Mouse (Mus musculus) layer of hippocampus, adult 2 months (tissue): Measurements from ENCODE around the gene Ahcyl1. TPM values are rescaled to one million over a fixed set of nuclear protein-coding genes. Genes with fewer than 3 reads are reported as not detected.
A peak's percentile ranks its signal among the peaks of the same experiment; 100 is the strongest.

Experiments used
- DNase-seq, 2 experiments: peaks; one replicate each; pipeline ENCODE4 v3.0.0; 2022; ENCODE audit warnings: low spot score in 2 of 2
- H3K27ac ChIP-seq: fragments of 200-600 bp; 2 replicates; pipeline ENCODE4 v1.8.1; 2022
- H3K4me3 ChIP-seq: fragments of 200-600 bp; 2 replicates; pipeline ENCODE4 v1.8.1; 2022; ENCODE audit warnings: mild to moderate bottlenecking
- CTCF ChIP-seq: fragments of 200-600 bp; conservative IDR thresholded peaks from 2 replicates; pipeline ENCODE4 v1.8.1; 2022; ENCODE audit warnings: antibody characterized with exemption, mild to moderate bottlenecking, moderate library complexity
- total RNA-seq, 2 experiments: library from RNA; stranded (reverse); gene quantifications; 2 replicates each; pipeline ENCODE4 v1.2.3; 2021

Gene Ahcyl1
- total RNA-seq, 2 experiments from 2014 or later = 338 to 346 TPM

GRCm38 (mm10) chr3:107695219-107695947, 977 bp downstream of the Ahcyl1 start:
- DNase-seq = no peak
- TF ChIP-seq CTCF = no peak
- H3K4me3 ChIP-seq = peak overlapping the region; percentile 93
- H3K27ac ChIP-seq = peak overlapping the region; percentile 98

DNA sequence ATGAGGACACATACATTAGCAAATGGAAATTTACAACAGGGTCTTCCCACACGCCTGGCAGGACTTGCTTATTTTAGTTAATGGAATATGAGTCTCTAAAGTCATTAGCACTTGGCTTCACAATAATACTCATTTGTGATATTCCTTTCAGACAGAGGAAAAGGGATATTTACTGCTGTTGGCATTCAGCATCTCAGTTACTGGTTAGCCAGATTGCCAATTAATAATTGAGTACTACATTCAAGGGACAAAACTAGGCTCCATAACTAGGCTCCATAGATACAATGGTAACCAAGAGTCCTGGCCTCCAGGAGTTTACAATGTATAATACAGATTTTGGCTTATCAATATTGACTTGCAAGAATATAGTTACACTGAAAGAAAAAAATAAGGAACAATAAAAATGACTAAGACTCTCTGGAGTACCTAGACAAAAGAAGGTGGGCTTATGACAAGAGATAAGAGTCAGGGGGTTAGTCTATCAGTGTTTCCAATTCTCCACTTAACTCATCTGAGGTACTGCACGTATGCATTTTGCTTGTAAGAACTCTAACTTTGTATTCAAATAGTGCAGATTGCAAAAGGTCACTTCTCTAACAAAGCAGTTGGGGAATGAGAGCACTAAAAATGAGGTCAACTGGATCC, 2.0 kb downstream of the Ahcyl1 start:
- Histone ChIP-seq H3K4me3 (peak overlapping the region; percentile 93), H3K27ac (peak overlapping the region; percentile 98)
- no peak for TF ChIP-seq CTCF
- DNase-seq = no peak

DNA sequence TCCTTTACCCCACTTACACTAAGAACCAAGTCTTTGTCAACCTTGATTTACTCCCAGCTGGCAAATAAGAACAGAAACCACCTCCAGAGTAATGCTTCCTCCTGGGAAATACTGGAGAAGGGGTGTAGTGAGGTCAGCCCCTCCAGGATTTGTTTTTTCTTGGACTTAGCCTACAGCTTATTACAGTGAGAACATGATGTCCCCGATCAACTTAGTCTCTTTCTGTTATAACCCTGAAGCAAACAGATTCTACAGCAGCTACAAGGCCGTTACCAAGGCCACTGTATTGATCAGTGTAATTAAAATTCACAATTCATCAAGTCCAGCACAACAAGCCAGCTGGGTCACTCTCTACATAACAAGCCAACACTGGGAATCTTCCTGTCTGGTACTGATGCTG, 6.0 kb downstream of the Ahcyl1 start:
- peak overlapping the region; percentile 98 for H3K27ac ChIP-seq

GRCm38 (mm10) chr3:107689245-107689644, 7.1 kb downstream of the Ahcyl1 start:
- Histone ChIP-seq H3K4me3 (no peak overlapping the region), H3K27ac (peak overlapping the region; percentile 98)
- no peak for DNase-seq
- no peak for TF ChIP-seq CTCF

More for the DNA sequence above, 6.0 kb downstream of the Ahcyl1 start:
- H3K4me3 ChIP-seq = peak overlapping the region; percentile 19; the same call in 1 of the 2 replicates
- DNase-seq = peak in 1 of 2 experiments; percentile 61
- TF ChIP-seq CTCF = no peak

GRCm38 (mm10) chr3:107688236-107688635, 8.1 kb downstream of the Ahcyl1 start:
- Histone ChIP-seq H3K4me3 (no peak overlapping the region), H3K27ac (peak overlapping the region; percentile 98)
- DNase-seq = no peak
- no peak for TF ChIP-seq CTCF

DNA sequence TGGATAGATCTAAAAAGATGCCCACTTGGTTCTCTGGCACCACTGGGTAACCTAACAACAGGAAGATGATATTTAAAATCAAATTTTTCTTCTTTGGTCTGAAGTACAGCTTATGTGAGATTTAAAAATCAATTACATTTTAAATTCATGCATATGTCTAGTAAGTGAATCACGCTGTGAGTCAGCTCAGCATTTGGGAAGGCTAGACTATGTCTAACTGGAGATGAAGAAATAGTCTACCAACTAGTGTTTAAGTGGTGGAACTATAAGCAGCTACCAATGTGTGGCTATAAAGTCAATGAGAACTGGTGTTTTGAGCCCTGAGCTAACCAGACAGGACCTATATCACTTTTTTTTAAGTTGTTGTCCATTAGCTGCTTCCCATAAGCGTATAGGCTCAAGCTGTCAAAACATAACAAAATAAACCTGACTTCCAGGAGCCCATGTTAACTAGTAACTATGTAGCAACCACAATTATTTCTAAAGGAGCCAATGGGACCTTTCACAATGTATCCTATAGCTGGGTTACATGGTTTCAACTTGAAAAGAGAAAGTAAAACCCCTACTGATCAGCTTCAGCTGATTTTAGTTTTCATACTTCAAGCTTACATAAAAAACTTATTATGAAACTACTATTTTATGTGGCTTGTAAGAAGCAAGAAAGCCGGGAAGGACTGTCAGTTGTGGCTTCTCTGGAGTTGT, 9.9 kb downstream of the Ahcyl1 start:
- DNase-seq = no peak
- no peak for TF ChIP-seq CTCF
- Histone ChIP-seq H3K4me3 (no peak overlapping the region), H3K27ac (peak overlapping the region; percentile 98)

DNA sequence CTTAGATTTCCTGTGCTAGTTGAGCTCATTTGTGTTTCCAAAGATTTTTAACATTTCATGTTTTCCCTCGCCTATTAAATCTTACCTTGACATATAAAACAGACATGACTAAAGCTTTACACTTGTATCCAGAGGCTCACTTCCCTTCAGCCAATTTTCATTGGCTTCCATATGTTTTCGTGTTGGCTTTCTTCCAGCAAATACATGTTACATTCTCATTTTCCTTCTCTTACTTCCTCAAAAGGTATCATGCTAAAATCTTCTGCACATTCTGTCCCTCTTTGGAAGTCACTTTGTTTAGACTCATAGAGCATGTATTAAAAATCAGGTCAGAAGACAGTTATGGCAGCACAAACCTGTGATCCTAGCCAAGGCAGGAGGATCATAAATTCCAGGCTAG, 10.7 kb downstream of the Ahcyl1 start:
- TF ChIP-seq CTCF = no peak
- H3K4me3 ChIP-seq = no peak overlapping the region
- DNase-seq = no peak
- H3K27ac ChIP-seq = peak overlapping the region; percentile 98

GRCm38 (mm10) chr3:107683587-107683986, 12.8 kb downstream of the Ahcyl1 start:
- DNase-seq = peak in 1 of 2 experiments; percentile 36
- no peak overlapping the region for H3K4me3 ChIP-seq
- peak overlapping the region; percentile 88 for H3K27ac ChIP-seq
- TF ChIP-seq CTCF = no peak

- Histone ChIP-seq H3K27ac (peak overlapping the region; percentile 88), H3K4me3 (peak overlapping the region; percentile 20)
- no peak for TF ChIP-seq CTCF
- DNase-seq = peak; percentile 70 to 83
Observed at GRCm38 (mm10) chr3:107680790-107681576, 15.4 kb downstream of the Ahcyl1 start.

DNA sequence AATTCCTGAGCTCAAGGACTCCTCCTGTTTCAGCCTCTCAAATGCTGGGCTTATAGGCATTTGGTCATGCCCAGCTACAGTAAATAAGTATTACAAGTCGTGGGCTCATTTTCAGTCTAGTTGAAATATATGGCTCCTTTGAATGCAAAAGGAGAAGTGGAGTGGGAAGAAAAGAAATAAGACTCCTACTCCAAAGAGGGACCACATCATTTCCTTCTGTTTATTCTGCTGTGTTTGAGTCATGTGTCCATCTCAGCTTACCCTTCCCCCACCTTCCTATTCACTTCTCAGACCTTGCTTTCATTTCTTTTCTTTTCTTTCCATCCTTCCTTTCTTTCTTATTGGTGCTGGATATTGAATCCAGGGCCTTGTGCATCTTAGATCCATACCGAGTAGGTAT, 24.9 kb downstream of the Ahcyl1 start:
- H3K27ac ChIP-seq = no peak overlapping the region
- no peak overlapping the region for H3K4me3 ChIP-seq
- no peak for TF ChIP-seq CTCF
- no peak for DNase-seq

DNA sequence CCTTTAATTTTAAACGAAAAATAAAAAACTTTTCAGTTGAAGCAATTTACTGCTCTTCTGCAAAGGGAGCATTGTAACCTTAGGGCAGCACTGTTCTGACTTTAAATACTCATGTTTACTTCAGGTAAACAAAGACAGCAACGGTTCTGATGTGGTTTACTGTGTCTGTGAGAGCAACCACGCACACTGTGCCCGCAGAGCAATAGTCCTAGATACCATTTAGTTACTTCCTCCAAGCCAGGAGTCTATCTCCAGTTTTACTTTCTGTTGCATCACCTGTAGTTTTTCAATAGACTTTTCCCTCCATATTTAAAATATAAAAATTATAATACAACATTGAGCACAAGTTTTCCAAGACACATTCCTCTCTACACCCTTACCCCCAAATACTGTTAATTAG, 25.9 kb downstream of the Ahcyl1 start:
- H3K4me3 ChIP-seq = no peak overlapping the region
- H3K27ac ChIP-seq = no peak overlapping the region
- no peak for DNase-seq
- no peak for TF ChIP-seq CTCF

DNA sequence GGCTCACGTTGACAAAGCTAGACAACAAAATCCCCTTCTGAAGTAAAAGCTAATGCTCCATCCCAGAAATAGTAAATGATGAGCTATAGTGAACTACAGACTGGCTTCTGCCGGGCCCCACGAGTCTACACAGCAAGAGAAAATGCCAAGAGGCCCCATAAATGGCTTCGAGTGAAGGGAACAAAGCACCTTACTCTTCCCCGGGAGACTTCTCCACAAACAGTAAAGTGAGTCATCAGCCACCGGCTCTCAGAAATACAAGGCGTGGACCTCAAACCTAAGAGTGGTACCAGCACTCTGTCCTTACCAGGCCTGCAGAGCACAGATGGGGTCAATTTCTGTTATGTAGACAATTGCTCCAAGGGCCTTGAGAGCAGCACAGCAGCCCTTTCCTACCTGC, 27.6 kb downstream of the Ahcyl1 start:
- TF ChIP-seq CTCF = no peak
- DNase-seq = no peak
- H3K27ac ChIP-seq = no peak overlapping the region
- no peak overlapping the region for H3K4me3 ChIP-seq

- Histone ChIP-seq H3K27ac (no peak overlapping the region), H3K4me3 (no peak overlapping the region)
- no peak for TF ChIP-seq CTCF
- no peak for DNase-seq
Observed at GRCm38 (mm10) chr3:107667426-107667825, 28.9 kb downstream of the Ahcyl1 start.
